Mouse (Mus musculus): ENCODE measurements around the gene Tesk2.

Tesk2 gene

DNA sequence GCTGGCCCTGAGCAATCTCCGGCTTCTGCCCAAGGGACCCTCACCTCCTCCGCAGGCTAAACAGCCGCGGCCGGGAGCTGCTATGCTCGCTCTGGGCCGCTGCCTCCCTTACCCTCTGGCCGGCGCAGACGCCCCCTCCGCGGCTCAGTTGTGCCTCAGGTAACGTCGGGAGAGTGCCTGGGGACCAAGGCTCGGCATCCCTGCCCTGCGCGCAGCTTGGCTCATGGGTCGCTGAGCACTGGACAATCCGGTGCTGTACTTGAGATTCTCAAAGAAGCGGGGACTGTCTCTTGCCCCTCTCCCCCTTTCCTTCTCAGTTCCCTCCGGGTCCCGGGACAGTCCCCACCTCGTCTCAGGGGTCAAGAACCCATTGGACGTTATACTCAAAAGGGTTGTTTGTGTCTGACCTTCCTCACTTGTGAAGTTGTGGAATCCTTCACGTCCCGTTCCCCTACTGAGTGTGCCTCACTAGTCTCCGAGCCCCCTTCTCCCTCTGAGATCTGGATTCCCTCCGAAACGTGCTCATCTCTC is 415 bp downstream of the Tesk2 start:
- DNase-seq, result no peak

- no peak for DNase-seq
Observed at GRCm38 (mm10) chr4:116722230-116722629, 1.5 kb downstream of the Tesk2 start.

GRCm38 (mm10) chr4:116725444-116725843 is 4.7 kb downstream of the Tesk2 start:
- DNase-seq, result no peak

DNA sequence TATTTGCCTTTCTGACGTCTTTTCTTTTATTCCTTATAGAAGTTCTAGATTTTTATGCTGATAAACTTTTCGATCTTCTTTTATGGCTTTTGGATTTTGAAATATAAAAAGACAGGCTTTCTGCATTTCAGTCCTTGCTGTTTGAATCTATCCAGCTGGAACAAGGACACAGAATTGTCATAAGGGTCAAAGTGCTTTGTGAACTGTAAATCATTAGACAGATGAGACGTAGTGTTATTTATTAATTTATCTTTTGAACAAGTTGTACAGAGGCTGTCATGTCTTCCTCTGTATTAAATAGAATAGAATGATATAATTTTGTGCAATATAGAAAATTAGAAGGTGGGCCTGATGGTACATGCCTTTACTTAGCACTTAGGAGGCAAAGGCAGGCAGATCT is 6.7 kb downstream of the Tesk2 start:
- no peak for DNase-seq

GRCm38 (mm10) chr4:116729532-116729931 is 8.8 kb downstream of the Tesk2 start:
- no peak for DNase-seq

DNA sequence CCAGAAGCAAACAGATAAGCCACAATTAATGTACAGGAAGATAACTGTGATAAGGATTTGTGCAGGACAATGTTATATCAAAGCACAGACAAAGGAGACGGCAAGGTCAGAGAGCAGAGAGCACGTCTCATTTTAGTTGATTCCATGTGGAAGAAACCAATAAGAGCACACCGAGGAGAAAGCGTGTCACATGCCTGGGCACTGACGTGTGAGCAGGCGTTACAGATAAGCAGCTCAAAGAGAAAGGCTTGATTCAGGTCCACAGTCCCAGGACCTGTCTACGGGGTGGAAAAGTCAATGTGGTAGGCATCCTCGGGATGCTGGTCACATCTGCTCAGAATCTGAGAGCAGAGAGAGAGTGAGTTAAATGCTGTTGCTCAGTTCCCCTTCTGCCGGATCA is 10.3 kb downstream of the Tesk2 start:
- DNase-seq, result no peak

DNA sequence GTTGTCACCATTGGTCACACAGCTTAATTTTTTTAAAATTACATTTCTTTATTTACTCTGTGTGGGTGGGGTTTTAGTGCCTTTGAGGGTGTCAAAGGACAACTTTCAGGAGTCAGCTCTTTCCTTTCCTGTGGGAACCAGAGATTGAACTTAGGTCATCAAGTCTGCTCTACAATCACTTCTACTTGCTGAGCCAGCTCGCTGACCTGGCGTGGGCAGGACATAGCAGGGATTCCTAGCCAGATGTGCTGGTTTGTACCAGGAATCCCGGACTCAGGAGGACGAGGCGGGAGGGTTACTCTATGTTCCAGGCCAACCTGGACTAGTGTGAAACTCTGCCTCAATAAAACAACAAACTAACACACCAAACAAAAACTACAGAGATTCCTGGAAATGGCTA is 11.6 kb downstream of the Tesk2 start:
- DNase-seq, result no peak

DNA sequence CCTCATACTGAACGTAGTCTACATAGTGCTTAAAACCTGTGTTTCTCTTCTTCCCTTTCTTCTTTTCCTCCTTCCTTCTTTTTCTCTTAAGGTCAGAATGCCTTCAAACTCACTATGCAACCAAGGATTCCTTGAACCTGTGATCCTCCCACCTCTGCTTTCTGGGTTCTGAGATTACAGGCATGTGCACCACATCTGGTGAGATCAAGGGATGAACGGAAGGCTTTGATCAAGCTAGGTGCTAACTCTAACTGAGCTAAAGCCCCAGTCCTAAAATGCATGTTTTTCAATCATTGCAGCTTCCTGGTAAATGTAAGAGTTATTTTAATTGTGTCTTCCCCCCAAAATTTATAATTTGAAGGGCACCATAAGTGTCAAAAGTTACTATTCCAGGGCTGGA is 14.2 kb downstream of the Tesk2 start:
- DNase-seq, result no peak

DNA sequence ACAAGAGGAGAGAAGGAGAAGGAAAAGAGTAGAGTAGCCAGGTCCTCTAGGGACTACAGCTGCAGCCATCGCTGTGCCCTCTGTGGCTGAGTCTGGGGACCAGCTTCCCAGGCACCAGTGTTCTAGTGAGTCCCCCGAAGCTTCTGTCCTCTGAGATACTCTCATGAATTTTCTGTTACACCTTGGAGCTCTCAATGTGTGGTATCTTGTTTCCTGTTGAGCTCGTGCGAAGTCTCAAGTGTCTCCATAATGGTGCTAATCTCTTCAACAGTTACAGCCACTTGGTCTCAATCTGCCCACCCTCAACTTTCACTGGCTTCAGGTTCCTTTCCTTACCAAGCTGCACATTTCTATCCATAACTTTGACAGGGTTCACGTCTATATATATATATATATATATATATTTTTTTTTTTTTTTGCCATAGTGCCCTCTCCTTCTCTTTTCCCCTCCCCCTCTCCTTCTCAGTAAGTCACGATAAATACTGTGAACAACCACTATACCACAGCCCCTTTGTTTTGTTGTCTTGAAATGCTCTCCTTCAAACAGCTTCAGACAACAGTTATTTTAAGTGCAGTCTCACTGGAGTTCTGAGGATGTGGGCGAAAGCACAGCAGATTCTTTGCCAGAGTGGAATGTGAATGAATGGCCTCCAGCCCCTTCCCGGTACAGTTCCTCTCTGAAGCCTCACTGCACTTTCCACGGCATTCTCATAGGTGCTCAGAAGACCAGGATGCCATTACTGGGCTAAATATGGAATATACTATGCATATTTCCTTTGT is 18.4 kb downstream of the Tesk2 start:
- DNase-seq, result no peak

DNA sequence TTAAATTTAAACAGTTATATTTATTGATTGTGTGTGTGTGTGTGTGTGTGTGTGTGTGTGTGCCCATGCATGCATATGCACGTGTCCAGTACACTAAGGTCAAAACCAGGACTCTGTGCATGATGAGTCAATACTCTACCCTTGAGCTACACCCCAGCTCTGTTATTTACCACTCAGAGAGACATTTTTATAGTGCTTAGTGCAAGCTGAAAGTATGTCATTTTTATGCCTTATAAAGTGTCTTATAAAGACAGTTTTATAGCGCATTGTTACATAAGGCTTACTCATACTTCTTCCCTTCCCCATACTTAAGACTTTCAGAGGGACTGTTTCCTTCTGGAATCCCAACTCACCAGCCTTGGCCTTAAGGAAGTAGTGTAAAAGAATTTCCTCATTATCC is 29.0 kb downstream of the Tesk2 start:
- no peak for DNase-seq

GRCm38 (mm10) chr4:116761914-116762313 is 41.2 kb downstream of the Tesk2 start:
- no peak for DNase-seq

GRCm38 (mm10) chr4:116764001-116764400 is 43.3 kb downstream of the Tesk2 start:
- no peak for DNase-seq

DNA sequence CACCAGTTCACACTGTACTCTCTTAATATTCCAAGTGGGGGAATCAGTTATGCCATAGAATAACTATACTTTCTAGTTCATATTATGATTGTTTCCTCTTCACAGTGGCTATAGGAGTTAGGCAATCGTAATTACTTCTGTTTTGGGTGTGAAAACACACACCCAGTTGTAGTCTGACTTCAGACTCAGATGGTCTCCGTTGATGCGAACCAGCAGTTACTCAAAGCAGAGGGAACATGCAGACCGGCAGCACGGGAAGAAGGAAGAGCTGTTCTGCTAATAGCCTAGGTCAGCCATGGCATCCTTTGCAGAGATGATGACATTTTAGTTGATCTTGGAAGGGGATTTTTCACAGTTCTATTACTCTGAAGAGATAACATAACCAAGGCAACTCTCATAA is 47.8 kb downstream of the Tesk2 start:
- DNase-seq, result no peak

- no peak for DNase-seq
Observed at GRCm38 (mm10) chr4:116769060-116769459, 48.3 kb downstream of the Tesk2 start.

DNA sequence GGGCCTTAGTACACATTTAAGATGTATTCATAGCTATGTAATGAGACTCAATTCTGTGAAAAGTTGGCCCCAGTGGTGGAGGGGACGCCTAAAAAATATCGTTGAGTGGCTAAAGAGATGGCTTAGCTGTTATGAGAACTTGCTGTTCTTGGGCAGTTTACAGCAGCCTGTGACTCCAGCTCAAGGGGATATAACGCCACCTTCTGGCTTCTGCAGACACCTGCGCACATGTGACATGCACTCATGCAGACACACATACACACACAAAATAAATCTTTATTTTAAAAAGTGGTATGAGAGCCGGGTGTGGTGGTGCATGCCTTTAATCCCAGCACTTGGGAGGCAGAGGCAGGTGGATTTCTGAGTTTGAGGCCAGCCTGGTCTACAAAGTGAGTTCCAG is 55.6 kb downstream of the Tesk2 start:
- no peak for DNase-seq

GRCm38 (mm10) chr4:116777079-116777478 is 56.3 kb downstream of the Tesk2 start:
- DNase-seq, result no peak

DNA sequence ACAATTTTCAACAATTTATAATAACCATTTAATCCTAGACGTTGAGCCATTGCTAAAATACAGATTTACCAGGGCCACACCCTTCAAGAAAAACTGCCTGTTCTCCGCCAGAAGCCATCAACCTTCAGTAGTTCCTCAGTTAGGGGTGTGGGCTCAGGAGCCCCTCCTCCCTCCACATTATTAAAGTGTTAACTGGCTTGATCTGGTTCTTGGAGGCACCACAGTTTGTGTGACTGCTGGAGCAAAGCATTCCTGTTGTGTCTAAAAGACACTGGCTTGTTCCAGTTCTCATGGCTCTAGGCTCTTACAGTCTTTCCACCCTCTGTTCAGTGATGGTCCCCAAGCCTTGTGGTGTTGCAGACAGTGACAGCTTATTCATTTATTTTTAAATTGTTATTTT is 59.8 kb downstream of the Tesk2 start:
- DNase-seq, result no peak

DNA sequence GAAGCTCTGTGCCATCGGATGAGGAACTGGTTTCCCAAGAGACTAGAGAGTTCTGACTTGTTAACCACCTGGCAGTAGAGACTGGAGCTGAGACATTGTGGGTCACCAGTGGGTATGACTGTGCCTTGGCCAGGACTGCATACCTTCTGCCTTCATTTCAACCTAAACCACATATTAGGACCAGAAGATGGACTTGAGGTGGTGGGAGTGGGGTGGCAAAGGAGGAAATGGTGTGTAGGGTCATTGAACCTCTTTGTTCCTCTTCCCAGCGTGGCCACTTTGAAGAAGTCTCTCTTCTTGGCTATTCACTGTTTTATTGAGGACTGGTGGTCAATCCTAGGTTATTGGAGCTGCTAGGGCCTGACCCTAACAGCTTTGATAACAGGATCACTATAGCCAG is 60.6 kb downstream of the Tesk2 start:
- DNase-seq, result no peak

DNA sequence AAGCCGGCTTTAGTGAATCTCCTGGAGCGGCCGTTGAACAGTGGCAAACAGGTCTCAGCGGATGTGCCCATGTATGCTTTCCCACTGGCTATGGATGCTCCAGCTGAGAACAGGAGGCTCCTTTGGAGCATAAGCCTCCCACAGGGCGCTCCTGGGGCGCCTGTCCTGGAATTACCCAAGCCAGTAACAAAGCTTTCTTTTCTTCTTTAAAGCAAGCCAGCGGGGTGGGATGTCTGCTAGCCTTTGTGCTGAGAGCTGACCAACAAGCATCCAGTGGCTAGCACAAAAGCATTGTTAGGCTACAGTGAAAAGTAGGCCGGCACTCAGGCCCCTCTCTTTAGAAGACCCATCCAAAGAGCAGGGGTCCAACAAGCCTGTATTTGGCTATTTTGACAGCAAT is 61.4 kb downstream of the Tesk2 start:
- DNase-seq, result no peak

DNA sequence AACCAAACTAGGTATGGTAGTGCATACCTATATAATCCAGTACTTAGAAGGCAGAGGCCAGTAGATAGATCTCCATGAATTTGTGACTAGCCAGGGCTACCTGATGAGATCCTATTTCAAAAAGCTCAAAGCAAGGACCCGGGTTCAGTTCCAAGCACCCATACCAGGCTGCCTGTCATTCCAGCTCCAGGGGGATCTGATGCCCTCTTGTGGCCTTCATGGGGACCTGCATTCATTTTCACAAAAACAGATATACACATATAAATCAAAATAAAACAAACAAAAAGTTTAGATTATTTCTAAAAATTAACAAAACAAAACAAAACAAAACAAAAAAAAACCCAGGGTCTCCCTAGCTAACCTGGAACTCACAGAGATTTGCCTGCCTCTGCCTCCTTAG is 65.8 kb downstream of the Tesk2 start:
- DNase-seq, result no peak

DNA sequence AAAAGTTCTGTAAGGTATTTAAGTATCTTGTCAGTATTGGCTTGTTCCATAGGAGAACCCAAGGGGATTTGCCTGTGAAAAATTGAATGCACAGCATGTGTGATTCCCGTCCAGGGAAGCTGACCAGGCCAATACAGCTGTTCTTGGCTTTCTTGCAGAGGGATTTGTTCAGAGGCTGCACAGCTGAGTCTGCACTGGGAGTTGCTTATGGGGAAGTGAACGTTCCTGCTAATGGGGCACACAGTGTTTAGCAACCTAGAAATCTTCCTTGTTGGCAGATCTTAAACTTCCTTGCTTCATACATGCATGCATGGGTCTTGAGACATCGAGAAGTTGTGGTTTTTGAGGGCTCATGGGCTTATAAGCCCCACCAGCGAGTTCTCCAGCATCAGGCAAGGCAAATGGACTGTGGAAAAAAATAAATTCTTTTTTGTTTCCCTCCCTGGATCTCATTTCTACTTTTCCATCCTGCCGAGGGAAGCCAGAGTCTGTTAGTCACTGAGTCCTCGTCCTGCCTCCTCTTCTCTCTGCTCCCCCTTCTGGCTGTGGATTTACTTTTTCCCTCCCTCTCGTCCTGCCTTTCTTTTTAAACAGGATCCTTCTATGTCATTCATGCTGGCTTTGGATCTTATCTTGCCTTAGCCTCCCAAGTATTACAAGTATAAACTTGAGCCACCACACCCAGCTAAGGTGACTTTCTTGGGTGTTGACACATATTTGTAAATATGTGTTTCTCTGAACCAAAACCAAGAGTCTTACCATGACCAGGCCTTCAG is 67.4 kb downstream of the Tesk2 start:
- no peak for DNase-seq

DNA sequence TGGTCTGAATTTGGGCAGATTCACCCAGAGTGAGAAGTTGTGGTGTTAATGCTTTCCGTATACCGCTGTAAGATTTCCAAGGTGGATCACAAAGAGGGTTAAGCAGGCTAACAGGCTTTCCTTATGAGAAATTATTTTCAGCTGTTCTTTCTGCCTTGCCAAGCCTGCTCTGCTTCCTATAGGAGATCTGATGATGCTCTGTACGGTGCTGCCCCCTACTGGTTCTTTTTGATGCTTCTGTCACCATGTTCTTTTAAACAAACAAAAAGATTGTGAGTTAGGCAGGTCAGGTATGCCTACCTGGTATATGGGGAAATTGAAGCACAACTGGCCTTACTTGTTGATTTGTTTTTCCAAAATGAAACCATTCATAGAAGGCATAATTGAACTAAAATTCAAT is 68.2 kb downstream of the Tesk2 start:
- DNase-seq, result peak; percentile 62

GRCm38 (mm10) chr4:116792453-116792852 is 71.7 kb downstream of the Tesk2 start:
- DNase-seq, result no peak

GRCm38 (mm10) chr4:116794273-116794672 is 73.5 kb downstream of the Tesk2 start:
- no peak for DNase-seq
